Mouse (Mus musculus) heart, adult 8-10 months (tissue): Measurements from ENCODE around the gene Sult1b1. TPM values are rescaled to one million over a fixed set of nuclear protein-coding genes. Genes with fewer than 3 reads are reported as not detected.
"Not testable (repeated sequence)": the region's sequence is repeated elsewhere in the genome, so short reads cannot be mapped to it uniquely, and the experiment has no call there.

ENCODE experiments used
- DNase-seq: peaks from one replicate; pipeline ENCODE4 v3.0.0; 2022; ENCODE audit warnings: low spot score
- total RNA-seq, 4 experiments: library from RNA; stranded (reverse); gene quantifications; 2 replicates each; pipeline ENCODE4 v1.2.4; 2022

Sult1b1 gene
- total RNA-seq = not detected

GRCm38 (mm10) chr5:87538111-87538510 lies at the start of gene Sult1b1:
Gene Sult1b1, minus strand, starts transcription at chr5:87538195.
- no peak for DNase-seq

- DNase-seq = no peak
Observed at GRCm38 (mm10) chr5:87580389-87580788, 42.4 kb upstream of the Sult1b1 start.

GRCm38 (mm10) chr5:87574174-87574573 lies 36.2 kb upstream of the Sult1b1 start:
- no peak for DNase-seq

- DNase-seq = no peak
Observed at GRCm38 (mm10) chr5:87573490-87573889, 35.5 kb upstream of the Sult1b1 start.

GRCm38 (mm10) chr5:87572781-87573180 lies 34.8 kb upstream of the Sult1b1 start:
- DNase-seq = no peak

- DNase-seq = no peak
Observed at GRCm38 (mm10) chr5:87568845-87569244, 30.9 kb upstream of the Sult1b1 start, which contains the start of gene Sult1d1. Gene Sult1d1, minus strand, starts transcription at chr5:87569027.

GRCm38 (mm10) chr5:87567306-87567705 lies 29.3 kb upstream of the Sult1b1 start:
- no peak for DNase-seq

GRCm38 (mm10) chr5:87562966-87563365 lies 25.0 kb upstream of the Sult1b1 start:
- DNase-seq = no peak

- DNase-seq = no peak
Observed at GRCm38 (mm10) chr5:87562526-87562925, 24.5 kb upstream of the Sult1b1 start.

- no peak for DNase-seq
Observed at GRCm38 (mm10) chr5:87560145-87560544, 22.1 kb upstream of the Sult1b1 start.

GRCm38 (mm10) chr5:87550935-87551334 lies 12.9 kb upstream of the Sult1b1 start:
- DNase-seq = no peak

GRCm38 (mm10) chr5:87535994-87536644 lies 1.9 kb downstream of the Sult1b1 start:
- DNase-seq = no peak

GRCm38 (mm10) chr5:87532288-87532687 lies 5.7 kb downstream of the Sult1b1 start:
- DNase-seq = no peak

GRCm38 (mm10) chr5:87523561-87523960 lies 14.4 kb downstream of the Sult1b1 start:
- DNase-seq = not testable (repeated sequence)

- no peak for DNase-seq
Observed at GRCm38 (mm10) chr5:87505776-87506458, 32.1 kb downstream of the Sult1b1 start.

- no peak for DNase-seq
Observed at GRCm38 (mm10) chr5:87502687-87503086, 35.3 kb downstream of the Sult1b1 start.

GRCm38 (mm10) chr5:87499341-87499740 lies 38.7 kb downstream of the Sult1b1 start:
- no peak for DNase-seq

GRCm38 (mm10) chr5:87498936-87499335 lies 39.1 kb downstream of the Sult1b1 start:
- peak; percentile 18 for DNase-seq

GRCm38 (mm10) chr5:87490771-87491170 lies 47.2 kb downstream of the Sult1b1 start, which contains the start of gene Ugt2a1:
Gene Ugt2a1, minus strand, starts transcription at chr5:87490871.
- DNase-seq = no peak

GRCm38 (mm10) chr5:87486706-87487105 lies 51.3 kb downstream of the Sult1b1 start, which contains the start of gene Gm43638:
Gene Gm43638, minus strand, starts transcription at chr5:87486806.
- not testable (repeated sequence) for DNase-seq

GRCm38 (mm10) chr5:87482160-87482559 lies 55.8 kb downstream of the Sult1b1 start, which contains the start of gene Ugt2a2:
Gene Ugt2a2, minus strand, starts transcription at chr5:87482260.
- no peak for DNase-seq
